Mouse (Mus musculus): ENCODE results near the gene Rdh7. TPM values are rescaled to one million over a fixed set of nuclear protein-coding genes. Genes with fewer than 3 reads are reported as not detected.
A peak's percentile ranks its signal among the peaks of the same experiment; 100 is the strongest.

The Rdh7 gene
- polyA plus RNA-seq, 1 experiment from 2014 or later = not detected

- H3K27me3 ChIP-seq (replicated peaks; ENCODE audit: control insufficient read depth, insufficient read depth, low read length) = no peaks in the 10 kb centered on the region
- no peak overlapping the region for H3K4me3 ChIP-seq (ENCODE audit: low read depth, low read length)
- H3K9me3 ChIP-seq (ENCODE audit: control insufficient read depth, low read length) = no peaks in the 10 kb centered on the region
- ATAC-seq (ENCODE audit: low read depth) (no peak), DNase-seq (ENCODE audit: low spot score) (no peak)
- H3K27ac ChIP-seq (replicated peaks; ENCODE audit: low read depth, low read length) = no peak overlapping the region
- 74% methylated on average over 3 of the region's 3 CpGs for WGBS
- no peak overlapping the region for H3K9ac ChIP-seq (ENCODE audit: low read depth, low read length)
- no peak overlapping the region for H3K4me2 ChIP-seq (ENCODE audit: low read depth, low read length)
- H3K4me1 ChIP-seq (ENCODE audit: control insufficient read depth, insufficient read depth, low read length) = no peaks in the 10 kb centered on the region
- H3K36me3 ChIP-seq (ENCODE audit: control insufficient read depth, insufficient read depth, low read length) = no peaks in the 10 kb centered on the region
Observed at GRCm38 (mm10) chr10:127879155-127879688, 9.4 kb downstream of the Rdh7 start.

GRCm38 (mm10) chr10:127878262-127879057 lies 10.2 kb downstream of the Rdh7 start:
- Histone ChIP-seq H3K4me3 (ENCODE audit: low read depth, low read length) (no peak overlapping the region), H3K9ac (ENCODE audit: low read depth, low read length) (no peak overlapping the region), H3K9me3 (ENCODE audit: control insufficient read depth, low read length) (no peaks in the 10 kb centered on the region), H3K36me3 (ENCODE audit: control insufficient read depth, insufficient read depth, low read length) (no peaks in the 10 kb centered on the region), H3K27ac (replicated peaks; ENCODE audit: low read depth, low read length) (no peak overlapping the region), H3K4me2 (ENCODE audit: low read depth, low read length) (no peak overlapping the region), H3K4me1 (ENCODE audit: control insufficient read depth, insufficient read depth, low read length) (no peaks in the 10 kb centered on the region), H3K27me3 (replicated peaks; ENCODE audit: control insufficient read depth, insufficient read depth, low read length) (no peaks in the 10 kb centered on the region)
- DNase-seq (ENCODE audit: low spot score) (no peak), ATAC-seq (ENCODE audit: low read depth) (no peak)
- WGBS = 88% methylated on average over 3 of the region's 3 CpGs

- Histone ChIP-seq H3K4me1 (ENCODE audit: control insufficient read depth, insufficient read depth, low read length) (no peaks in the 10 kb centered on the region), H3K36me3 (ENCODE audit: control insufficient read depth, insufficient read depth, low read length) (no peaks in the 10 kb centered on the region)
- no peak for ATAC-seq (ENCODE audit: low read depth)
Observed at GRCm38 (mm10) chr10:127877681-127878080, 10.9 kb downstream of the Rdh7 start.

GRCm38 (mm10) chr10:127872484-127872883 lies 16.1 kb downstream of the Rdh7 start:
- Histone ChIP-seq H3K4me2 (ENCODE audit: low read depth, low read length) (no peak overlapping the region), H3K9me3 (ENCODE audit: control insufficient read depth, low read length) (peaks cover 13% of the 10 kb centered on the region; the same call in 1 of the 2 replicates), H3K27me3 (replicated peaks; ENCODE audit: control insufficient read depth, insufficient read depth, low read length) (no peaks in the 10 kb centered on the region), H3K4me3 (ENCODE audit: low read depth, low read length) (no peak overlapping the region), H3K27ac (replicated peaks; ENCODE audit: low read depth, low read length) (no peak overlapping the region), H3K36me3 (ENCODE audit: control insufficient read depth, insufficient read depth, low read length) (no peaks in the 10 kb centered on the region), H3K4me1 (ENCODE audit: control insufficient read depth, insufficient read depth, low read length) (no peaks in the 10 kb centered on the region), H3K9ac (ENCODE audit: low read depth, low read length) (no peak overlapping the region)
- no peak for ATAC-seq (ENCODE audit: low read depth)
- DNase-seq (ENCODE audit: low spot score) = peak; percentile 31
- 69% methylated on average over 4 of the region's 4 CpGs for WGBS

More at GRCm38 (mm10) chr10:127877681-127878080, 10.9 kb downstream of the Rdh7 start:
- Histone ChIP-seq H3K27me3 (replicated peaks; ENCODE audit: control insufficient read depth, insufficient read depth, low read length) (no peaks in the 10 kb centered on the region), H3K4me3 (ENCODE audit: low read depth, low read length) (no peak overlapping the region), H3K9ac (ENCODE audit: low read depth, low read length) (no peak overlapping the region), H3K9me3 (ENCODE audit: control insufficient read depth, low read length) (no peaks in the 10 kb centered on the region), H3K4me2 (ENCODE audit: low read depth, low read length) (no peak overlapping the region), H3K27ac (replicated peaks; ENCODE audit: low read depth, low read length) (no peak overlapping the region)
- no peak for DNase-seq (ENCODE audit: low spot score)
- 36% methylated on average over 2 of the region's 2 CpGs for WGBS

- ATAC-seq (ENCODE audit: low read depth) = no peak
- no peaks in the 10 kb centered on the region for H3K27me3 ChIP-seq (replicated peaks; ENCODE audit: control insufficient read depth, insufficient read depth, low read length)
- H3K4me3 ChIP-seq (ENCODE audit: low read depth, low read length) = no peak within 1 kb of the TSS
- no peak within 1 kb of the TSS for H3K27ac ChIP-seq (replicated peaks; ENCODE audit: low read depth, low read length)
- H3K36me3 ChIP-seq (ENCODE audit: control insufficient read depth, insufficient read depth, low read length) = no peaks in the 10 kb centered on the region
- no peaks in the 10 kb centered on the region for H3K4me1 ChIP-seq (ENCODE audit: control insufficient read depth, insufficient read depth, low read length)
- no peak within 1 kb of the TSS for H3K9ac ChIP-seq (ENCODE audit: low read depth, low read length)
- peaks cover 12% of the 10 kb centered on the region; the same call in 1 of the 2 replicates for H3K9me3 ChIP-seq (ENCODE audit: control insufficient read depth, low read length)
- no peak for DNase-seq (ENCODE audit: low spot score)
- H3K4me2 ChIP-seq (ENCODE audit: low read depth, low read length) = no peak within 1 kb of the TSS
- 85% methylated on average over 3 of the region's 3 CpGs for WGBS
Observed at GRCm38 (mm10) chr10:127866232-127866631, 22.4 kb downstream of the Rdh7 start, which contains the start of gene Rdh16f2. Gene Rdh16f2 (plus strand): TSS chr10:127866474.

- ATAC-seq (ENCODE audit: low read depth) (no peak), DNase-seq (ENCODE audit: low spot score) (no peak)
- no peak overlapping the region for H3K4me2 ChIP-seq (ENCODE audit: low read depth, low read length)
- no peak overlapping the region for H3K4me3 ChIP-seq (ENCODE audit: low read depth, low read length)
- no peaks in the 10 kb centered on the region for H3K4me1 ChIP-seq (ENCODE audit: control insufficient read depth, insufficient read depth, low read length)
- H3K9me3 ChIP-seq (ENCODE audit: control insufficient read depth, low read length) = peaks cover 2% of the 10 kb centered on the region; the same call in 1 of the 2 replicates
- no peaks in the 10 kb centered on the region for H3K36me3 ChIP-seq (ENCODE audit: control insufficient read depth, insufficient read depth, low read length)
- no peaks in the 10 kb centered on the region for H3K27me3 ChIP-seq (replicated peaks; ENCODE audit: control insufficient read depth, insufficient read depth, low read length)
- no peak overlapping the region for H3K27ac ChIP-seq (replicated peaks; ENCODE audit: low read depth, low read length)
- H3K9ac ChIP-seq (ENCODE audit: low read depth, low read length) = no peak overlapping the region
Observed at GRCm38 (mm10) chr10:127864931-127865330, 23.7 kb downstream of the Rdh7 start.

GRCm38 (mm10) chr10:127856376-127856775 lies 32.2 kb downstream of the Rdh7 start:
- DNase-seq (ENCODE audit: low spot score) (no peak), ATAC-seq (ENCODE audit: low read depth) (no peak)
- Histone ChIP-seq H3K4me2 (ENCODE audit: low read depth, low read length) (no peak overlapping the region), H3K9me3 (ENCODE audit: control insufficient read depth, low read length) (no peaks in the 10 kb centered on the region), H3K9ac (ENCODE audit: low read depth, low read length) (no peak overlapping the region), H3K4me3 (ENCODE audit: low read depth, low read length) (no peak overlapping the region), H3K36me3 (ENCODE audit: control insufficient read depth, insufficient read depth, low read length) (no peaks in the 10 kb centered on the region), H3K4me1 (ENCODE audit: control insufficient read depth, insufficient read depth, low read length) (no peaks in the 10 kb centered on the region), H3K27me3 (replicated peaks; ENCODE audit: control insufficient read depth, insufficient read depth, low read length) (no peaks in the 10 kb centered on the region), H3K27ac (replicated peaks; ENCODE audit: low read depth, low read length) (no peak overlapping the region)

- DNase-seq (ENCODE audit: low spot score) (no peak), ATAC-seq (ENCODE audit: low read depth) (no peak)
- 69% methylated on average over 1 of the region's 1 CpGs for WGBS
- Histone ChIP-seq H3K4me1 (ENCODE audit: control insufficient read depth, insufficient read depth, low read length) (no peaks in the 10 kb centered on the region), H3K9ac (ENCODE audit: low read depth, low read length) (no peak within 1 kb of the TSS), H3K36me3 (ENCODE audit: control insufficient read depth, insufficient read depth, low read length) (no peaks in the 10 kb centered on the region), H3K4me2 (ENCODE audit: low read depth, low read length) (no peak within 1 kb of the TSS), H3K27me3 (replicated peaks; ENCODE audit: control insufficient read depth, insufficient read depth, low read length) (no peaks in the 10 kb centered on the region), H3K4me3 (ENCODE audit: low read depth, low read length) (no peak within 1 kb of the TSS), H3K27ac (replicated peaks; ENCODE audit: low read depth, low read length) (no peak within 1 kb of the TSS), H3K9me3 (ENCODE audit: control insufficient read depth, low read length) (no peaks in the 10 kb centered on the region)
Observed at GRCm38 (mm10) chr10:127849628-127850027, 39.0 kb downstream of the Rdh7 start, which contains the start of gene Rdh19. Gene Rdh19 (plus strand): TSS chr10:127849928.

- H3K4me2 ChIP-seq (ENCODE audit: low read depth, low read length) = no peak overlapping the region
- WGBS = 67% methylated on average over 1 of the region's 1 CpGs
Observed at GRCm38 (mm10) chr10:127848089-127848488, 40.5 kb downstream of the Rdh7 start.

More at GRCm38 (mm10) chr10:127848089-127848488, 40.5 kb downstream of the Rdh7 start:
- Histone ChIP-seq H3K9ac (ENCODE audit: low read depth, low read length) (no peak overlapping the region), H3K4me3 (ENCODE audit: low read depth, low read length) (no peak overlapping the region), H3K27ac (replicated peaks; ENCODE audit: low read depth, low read length) (no peak overlapping the region), H3K36me3 (ENCODE audit: control insufficient read depth, insufficient read depth, low read length) (no peaks in the 10 kb centered on the region), H3K4me1 (ENCODE audit: control insufficient read depth, insufficient read depth, low read length) (no peaks in the 10 kb centered on the region), H3K27me3 (replicated peaks; ENCODE audit: control insufficient read depth, insufficient read depth, low read length) (no peaks in the 10 kb centered on the region), H3K9me3 (ENCODE audit: control insufficient read depth, low read length) (no peaks in the 10 kb centered on the region)
- no peak for ATAC-seq (ENCODE audit: low read depth)
- DNase-seq (ENCODE audit: low spot score) = no peak
